Mouse (Mus musculus) bone marrow macrophage, adult 2 months (primary cell): ENCODE results near the gene Olfr692.
"Not testable (repeated sequence)": the region's sequence is repeated elsewhere in the genome, so short reads cannot be mapped to it uniquely, and the experiment has no call there.

Experiments
- CTCF ChIP-seq: IDR thresholded peaks from 2 replicates; pipeline ENCODE4 v1.5.1; 2012; ENCODE audit warnings: low read depth, mild to moderate bottlenecking, low read length, moderate library complexity
- POLR2A ChIP-seq: IDR thresholded peaks from 2 replicates; pipeline ENCODE4 v1.6.1; 2012; ENCODE audit warnings: mild to moderate bottlenecking, low read depth, low read length, borderline replicate concordance

GRCm38 (mm10) chr7:105356064-105356463 lies 12.0 kb upstream of the Olfr692 start:
- TF ChIP-seq CTCF, POLR2A: not testable (repeated sequence)
